Mouse (Mus musculus): ENCODE results near the gene Capg.

Gene Capg

GRCm38 (mm10) chr6:72571826-72572225 is 27.6 kb downstream of the Capg start:
- Histone ChIP-seq H3K36me3 (ENCODE audit: control insufficient read depth, insufficient read depth, low read length, poor library complexity, severe bottlenecking) (no peaks in the 10 kb centered on the region; the same call in none of the 2 replicates), H3K27me3 (ENCODE audit: control insufficient read depth, insufficient read depth, low read length, poor library complexity, severe bottlenecking) (no peaks in the 10 kb centered on the region)
- no peak for DNase-seq (ENCODE audit: low read depth, low spot score)

DNA sequence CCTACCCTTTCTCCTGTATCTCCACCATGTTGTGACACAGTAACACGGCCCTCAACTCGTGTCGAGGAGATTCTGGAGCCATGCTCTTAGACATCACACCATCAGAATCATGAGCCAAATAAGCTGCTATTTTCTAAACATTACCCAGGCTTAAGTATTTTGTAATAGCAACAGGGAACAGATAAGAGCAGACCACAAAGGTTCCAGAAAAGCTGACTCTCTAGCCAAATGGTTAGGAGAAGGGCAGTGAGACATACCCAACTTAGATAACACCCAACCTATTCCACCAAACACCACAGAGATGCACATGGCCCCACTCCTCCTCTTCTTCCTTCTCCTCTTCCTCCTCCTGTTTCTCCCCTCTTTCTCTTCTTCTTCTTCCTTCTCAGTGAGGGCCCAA is 31.9 kb downstream of the Capg start:
- peaks cover 2% of the 10 kb centered on the region for H3K36me3 ChIP-seq (ENCODE audit: control insufficient read depth, insufficient read depth, low read length, poor library complexity, severe bottlenecking)
- no peak for DNase-seq (ENCODE audit: low read depth, low spot score)
- H3K27me3 ChIP-seq (ENCODE audit: control insufficient read depth, insufficient read depth, low read length, poor library complexity, severe bottlenecking), result no peaks in the 10 kb centered on the region

- Histone ChIP-seq H3K36me3 (ENCODE audit: control insufficient read depth, insufficient read depth, low read length, poor library complexity, severe bottlenecking) (peaks cover 2% of the 10 kb centered on the region; the same call in 1 of the 2 replicates), H3K27me3 (ENCODE audit: control insufficient read depth, insufficient read depth, low read length, poor library complexity, severe bottlenecking) (no peaks in the 10 kb centered on the region)
- no peak for DNase-seq (ENCODE audit: low read depth, low spot score)
Measured at GRCm38 (mm10) chr6:72581625-72582382, 37.6 kb downstream of the Capg start.

- DNase-seq (ENCODE audit: low read depth, low spot score), result no peak
- H3K27me3 ChIP-seq (ENCODE audit: control insufficient read depth, insufficient read depth, low read length, poor library complexity, severe bottlenecking), result no peaks in the 10 kb centered on the region
- no peaks in the 10 kb centered on the region; the same call in none of the 2 replicates for H3K36me3 ChIP-seq (ENCODE audit: control insufficient read depth, insufficient read depth, low read length, poor library complexity, severe bottlenecking)
Measured at GRCm38 (mm10) chr6:72583211-72583839, 39.1 kb downstream of the Capg start.

DNA sequence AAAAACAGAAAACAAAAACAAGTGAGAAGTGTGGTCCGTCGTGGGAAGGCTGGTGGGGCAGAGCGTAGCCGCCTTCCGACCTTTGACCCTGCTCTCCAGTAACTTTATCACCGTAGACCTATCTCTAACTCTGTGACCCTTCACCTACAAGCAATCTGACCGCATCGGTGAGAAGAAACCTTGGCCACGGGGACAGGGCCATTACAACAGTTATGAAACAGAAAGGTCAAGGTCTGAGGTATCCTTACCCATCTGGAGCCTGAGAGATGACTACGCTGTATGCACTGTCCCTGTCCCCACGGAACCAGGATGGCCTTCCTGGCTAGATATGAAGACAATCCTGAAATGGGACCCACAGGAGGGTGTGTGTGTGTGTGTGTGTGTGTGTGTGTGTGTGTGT is 40.0 kb downstream of the Capg start:
- no peaks in the 10 kb centered on the region for H3K27me3 ChIP-seq (ENCODE audit: control insufficient read depth, insufficient read depth, low read length, poor library complexity, severe bottlenecking)
- H3K36me3 ChIP-seq (ENCODE audit: control insufficient read depth, insufficient read depth, low read length, poor library complexity, severe bottlenecking), result no peaks in the 10 kb centered on the region; the same call in 1 of the 2 replicates
- DNase-seq (ENCODE audit: low read depth, low spot score), result no peak

DNA sequence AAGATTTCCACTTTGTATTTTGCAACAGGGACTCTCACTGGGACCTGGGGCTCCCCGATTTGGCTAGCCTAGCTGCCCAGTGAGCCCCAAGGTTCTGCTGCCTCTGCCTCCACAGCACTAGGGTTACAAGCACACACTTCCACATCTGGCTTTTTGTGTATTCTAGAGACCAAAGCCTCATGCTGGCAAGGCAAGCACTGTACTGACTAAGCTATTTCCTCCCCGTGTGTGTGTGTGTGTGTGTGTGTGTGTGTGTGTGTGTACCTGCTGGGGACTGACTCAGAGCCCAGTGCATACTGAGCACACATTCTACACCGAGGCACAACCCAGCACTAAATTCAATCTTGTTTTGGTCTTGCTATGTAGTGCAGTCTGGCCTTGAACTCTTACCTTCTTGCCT is 42.5 kb downstream of the Capg start:
- Histone ChIP-seq H3K36me3 (ENCODE audit: control insufficient read depth, insufficient read depth, low read length, poor library complexity, severe bottlenecking) (no peaks in the 10 kb centered on the region; the same call in 1 of the 2 replicates), H3K27me3 (ENCODE audit: control insufficient read depth, insufficient read depth, low read length, poor library complexity, severe bottlenecking) (no peaks in the 10 kb centered on the region)
- DNase-seq (ENCODE audit: low read depth, low spot score), result no peak

DNA sequence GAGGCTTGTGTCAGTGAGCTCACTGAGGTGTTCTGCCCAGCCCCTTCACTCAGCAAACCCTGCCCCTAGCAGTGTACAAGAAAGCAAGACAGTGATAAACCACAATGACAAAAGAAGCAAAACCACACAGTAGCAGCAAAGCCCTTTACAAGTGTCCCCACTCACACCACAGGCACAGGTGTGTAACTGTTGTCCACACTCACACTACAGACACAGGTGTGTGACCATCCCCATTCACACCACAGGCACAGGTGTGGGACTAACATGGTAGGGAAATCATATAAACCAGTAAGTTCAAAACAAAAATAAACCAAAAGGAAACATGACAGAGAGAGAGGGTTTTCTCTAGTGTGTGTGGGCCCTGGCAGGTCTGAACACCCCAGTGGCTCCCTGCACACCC is 44.1 kb downstream of the Capg start:
- Histone ChIP-seq H3K36me3 (ENCODE audit: control insufficient read depth, insufficient read depth, low read length, poor library complexity, severe bottlenecking) (peaks cover 2% of the 10 kb centered on the region), H3K27me3 (ENCODE audit: control insufficient read depth, insufficient read depth, low read length, poor library complexity, severe bottlenecking) (no peaks in the 10 kb centered on the region)
- no peak for DNase-seq (ENCODE audit: low read depth, low spot score)

GRCm38 (mm10) chr6:72590111-72590510 is 45.9 kb downstream of the Capg start:
- DNase-seq (ENCODE audit: low read depth, low spot score), result no peak
- peaks cover 2% of the 10 kb centered on the region for H3K36me3 ChIP-seq (ENCODE audit: control insufficient read depth, insufficient read depth, low read length, poor library complexity, severe bottlenecking)
- H3K27me3 ChIP-seq (ENCODE audit: control insufficient read depth, insufficient read depth, low read length, poor library complexity, severe bottlenecking), result no peaks in the 10 kb centered on the region

DNA sequence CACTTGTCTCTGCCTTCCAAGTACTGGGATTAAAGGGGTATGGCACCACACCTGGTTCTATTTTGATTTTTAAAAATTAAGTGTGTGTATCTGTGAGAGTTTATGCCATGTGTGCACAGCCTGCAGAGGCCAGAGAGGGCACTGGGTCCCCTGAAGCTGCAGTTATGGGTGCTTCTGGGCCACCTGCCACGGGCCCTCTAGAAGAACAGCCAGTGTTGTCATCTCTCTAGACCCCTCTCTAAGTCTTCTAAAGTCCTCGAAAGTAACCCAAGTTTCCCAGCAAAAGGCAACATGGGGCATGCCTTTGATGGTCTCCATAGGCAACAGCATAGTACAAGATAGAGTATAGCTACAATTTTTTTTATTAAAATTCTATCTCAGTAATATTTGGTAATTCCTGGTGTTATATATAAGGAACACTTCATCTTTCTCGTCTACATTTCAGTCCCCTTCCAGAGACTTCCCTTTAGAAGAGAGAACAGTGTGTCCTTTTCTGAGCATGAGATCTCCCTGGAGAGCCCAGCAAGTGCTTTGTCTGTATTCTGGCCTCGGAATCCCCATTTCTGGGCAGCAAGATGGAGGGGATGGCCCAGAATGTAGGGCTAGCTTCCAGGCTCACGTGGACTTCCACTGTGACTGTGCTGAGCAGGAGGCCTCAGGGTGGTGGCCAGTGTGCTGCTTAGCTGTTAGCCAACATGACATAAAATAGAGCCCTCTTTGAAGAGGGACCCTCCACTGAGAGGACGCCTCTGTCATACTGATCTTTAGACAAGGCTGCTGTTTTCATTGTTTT is 49.0 kb downstream of the Capg start:
- Histone ChIP-seq H3K36me3 (ENCODE audit: control insufficient read depth, insufficient read depth, low read length, poor library complexity, severe bottlenecking) (peaks cover 2% of the 10 kb centered on the region; the same call in 1 of the 2 replicates), H3K27me3 (ENCODE audit: control insufficient read depth, insufficient read depth, low read length, poor library complexity, severe bottlenecking) (no peaks in the 10 kb centered on the region)
- no peak for DNase-seq (ENCODE audit: low read depth, low spot score)

GRCm38 (mm10) chr6:72593914-72594313 is 49.7 kb downstream of the Capg start:
- no peak for DNase-seq (ENCODE audit: low read depth, low spot score)
- Histone ChIP-seq H3K36me3 (ENCODE audit: control insufficient read depth, insufficient read depth, low read length, poor library complexity, severe bottlenecking) (peaks cover 2% of the 10 kb centered on the region; the same call in 1 of the 2 replicates), H3K27me3 (ENCODE audit: control insufficient read depth, insufficient read depth, low read length, poor library complexity, severe bottlenecking) (no peaks in the 10 kb centered on the region)

- peaks cover 2% of the 10 kb centered on the region; the same call in 1 of the 2 replicates for H3K36me3 ChIP-seq (ENCODE audit: control insufficient read depth, insufficient read depth, low read length, poor library complexity, severe bottlenecking)
- no peaks in the 10 kb centered on the region for H3K27me3 ChIP-seq (ENCODE audit: control insufficient read depth, insufficient read depth, low read length, poor library complexity, severe bottlenecking)
- DNase-seq (ENCODE audit: low read depth, low spot score), result peak; percentile 57
Measured at GRCm38 (mm10) chr6:72597083-72597874, 53.1 kb downstream of the Capg start.

- peak; percentile 93 for DNase-seq (ENCODE audit: low read depth, low spot score)
- Histone ChIP-seq H3K36me3 (ENCODE audit: control insufficient read depth, insufficient read depth, low read length, poor library complexity, severe bottlenecking) (no peaks in the 10 kb centered on the region; the same call in 1 of the 2 replicates), H3K27me3 (ENCODE audit: control insufficient read depth, insufficient read depth, low read length, poor library complexity, severe bottlenecking) (no peaks in the 10 kb centered on the region)
Measured at GRCm38 (mm10) chr6:72597956-72598753, 54.0 kb downstream of the Capg start, which contains the start of the genes Elmod3 and Retsat. Gene Elmod3 (minus strand): TSS chr6:72598413. Gene Retsat (plus strand): TSS chr6:72598475.

- H3K36me3 ChIP-seq (ENCODE audit: control insufficient read depth, insufficient read depth, low read length, poor library complexity, severe bottlenecking), result no peaks in the 10 kb centered on the region
- H3K27me3 ChIP-seq (ENCODE audit: control insufficient read depth, insufficient read depth, low read length, poor library complexity, severe bottlenecking), result no peaks in the 10 kb centered on the region
- no peak for DNase-seq (ENCODE audit: low read depth, low spot score)
Measured at GRCm38 (mm10) chr6:72598791-72599557, 54.8 kb downstream of the Capg start.
